Mouse (Mus musculus) heart, adult 2 months (tissue): ENCODE measurements around the gene Pim1. TPM values are rescaled to one million over a fixed set of nuclear protein-coding genes. Genes with fewer than 3 reads are reported as not detected.
"Not testable (repeated sequence)": the region's sequence is repeated elsewhere in the genome, so short reads cannot be mapped to it uniquely, and the experiment has no call there.

Source experiments
- DNase-seq, 2 experiments: peaks; one replicate each; pipeline ENCODE4 v3.0.0; 2021
- H3K27ac ChIP-seq: fragments of 200-600 bp; 2 replicates; pipeline ENCODE4 v1.8.1; 2022
- H3K27me3 ChIP-seq: fragments of 200-500 bp; 2 replicates; pipeline ENCODE4 v1.6.1; 2012; ENCODE audit warnings: mild to moderate bottlenecking, low read length, inconsistent platforms, mixed read lengths; ENCODE audit not compliant: control insufficient read depth, insufficient read depth
- H3K36me3 ChIP-seq: fragments of 200-500 bp; 2 replicates; pipeline ENCODE4 v1.6.1; 2012; ENCODE audit warnings: low read length, inconsistent platforms; ENCODE audit not compliant: control insufficient read depth, insufficient read depth
- H3K4me1 ChIP-seq: fragments of 200-500 bp; 2 replicates; pipeline ENCODE4 v1.6.1; 2011; ENCODE audit warnings: low read length; ENCODE audit not compliant: control insufficient read depth, insufficient read depth
- H3K4me3 ChIP-seq: fragments of 200-600 bp; 2 replicates; pipeline ENCODE4 v1.8.1; 2022
- H3K79me2 ChIP-seq: fragments of 200-500 bp; replicated peaks from 2 replicates; pipeline ENCODE4 v1.6.1; 2012; ENCODE audit warnings: mild to moderate bottlenecking, inconsistent platforms, low read length, moderate library complexity, mixed read lengths; ENCODE audit not compliant: control insufficient read depth, insufficient read depth
- H3K9ac ChIP-seq: fragments of 200-500 bp; 2 replicates; pipeline ENCODE4 v1.6.1; 2012; ENCODE audit warnings: low read depth, mild to moderate bottlenecking, control low read depth, inconsistent platforms, low read length, mixed read lengths
- CTCF ChIP-seq: fragments of 200-600 bp; IDR thresholded peaks from 2 replicates; pipeline ENCODE4 v1.8.1; 2022; ENCODE audit warnings: antibody characterized with exemption, mild to moderate bottlenecking, moderate library complexity
- EP300 ChIP-seq: fragments of 200-500 bp; IDR thresholded peaks from 2 replicates; pipeline ENCODE4 v1.6.1; 2011; ENCODE audit warnings: low read depth, low read length, control low read depth; ENCODE audit not compliant: insufficient read depth
- POLR2A ChIP-seq: fragments of 200-500 bp; IDR thresholded peaks from 2 replicates; pipeline ENCODE4 v1.6.1; 2011; ENCODE audit warnings: mild to moderate bottlenecking, low read depth, low read length, control low read depth; ENCODE audit not compliant: insufficient read depth
- WGBS: fragments of 180-500 bp; shearing (Covaris S2); methylation state at CpG from one replicate; pipeline ENCODE4 v1.1.7; 2018; 5-methylcytosine and 5-hydroxymethylcytosine counted together
- intact Hi-C: fragments of 180-260 bp; cut with DNase I; formaldehyde crosslinking; loops from one replicate; pipeline ENCODE4 v1.15.1; 2025
- polyA plus RNA-seq: library from polyadenylated mRNA; depleted of rRNA; stranded (reverse); fragments of >200 nt; gene quantifications from 2 replicates; pipeline ENCODE4 v1.2.3, GENCODE M21; 2012
- total RNA-seq, 2 experiments: library from RNA; stranded (reverse); gene quantifications; 2 replicates each; pipeline ENCODE4 v1.2.3; 2021

The Pim1 gene
- total and polyA plus RNA-seq, 3 experiments = 17.2 to 24.6 (median 20.5) TPM

- TF ChIP-seq EP300 (no peak), CTCF (no peak)
- whole genome bisulfite sequencing = 57% methylated on average over 3 of the region's 3 CpGs
- Histone ChIP-seq H3K36me3 (no peaks in the 10 kb centered on the region), H3K4me3 (no peak overlapping the region), H3K79me2 (no peaks in the 10 kb centered on the region), H3K27ac (no peak overlapping the region), H3K27me3 (no peaks in the 10 kb centered on the region), H3K9ac (no peak overlapping the region), H3K4me1 (peaks cover 6% of the 10 kb centered on the region)
- intact Hi-C loops = no loop called here
- DNase-seq = no peak
Measured at GRCm38 (mm10) chr17:29447323-29447722, 43.2 kb upstream of the Pim1 start.

- H3K27ac ChIP-seq = no peak overlapping the region
- H3K27me3 ChIP-seq = no peaks in the 10 kb centered on the region
- intact Hi-C loops = no loop called here
- H3K4me3 ChIP-seq = no peak overlapping the region
- no peak overlapping the region for H3K9ac ChIP-seq
- H3K4me1 ChIP-seq = peaks cover 3% of the 10 kb centered on the region
- no peaks in the 10 kb centered on the region for H3K36me3 ChIP-seq
- TF ChIP-seq POLR2A (no peak), CTCF (no peak), EP300 (no peak)
- no peak for DNase-seq
- no peaks in the 10 kb centered on the region for H3K79me2 ChIP-seq
- 78% methylated on average over 8 of the region's 8 CpGs for WGBS
Measured at GRCm38 (mm10) chr17:29448055-29448454, 42.5 kb upstream of the Pim1 start.

- intact Hi-C loops = no loop called here
- Histone ChIP-seq H3K36me3 (no peaks in the 10 kb centered on the region), H3K9ac (no peak overlapping the region), H3K4me1 (peaks cover 3% of the 10 kb centered on the region), H3K27me3 (no peaks in the 10 kb centered on the region), H3K79me2 (no peaks in the 10 kb centered on the region), H3K27ac (no peak overlapping the region), H3K4me3 (no peak overlapping the region)
- DNase-seq = no peak
- 62% methylated on average over 2 of the region's 2 CpGs for WGBS
- TF ChIP-seq EP300 = no peak
- TF ChIP-seq CTCF = no peak
- no peak for TF ChIP-seq POLR2A
Measured at GRCm38 (mm10) chr17:29448561-29448960, 42.0 kb upstream of the Pim1 start.

GRCm38 (mm10) chr17:29450899-29451840 lies 39.4 kb upstream of the Pim1 start:
- Histone ChIP-seq H3K27ac (peak overlapping the region; percentile 64), H3K9ac (0 out of 2 replicates have a peak overlapping the region, but pooled peaks have one; percentile 1), H3K27me3 (no peaks in the 10 kb centered on the region), H3K4me1 (peaks cover 2% of the 10 kb centered on the region), H3K36me3 (no peaks in the 10 kb centered on the region), H3K4me3 (no peak overlapping the region), H3K79me2 (no peaks in the 10 kb centered on the region)
- intact Hi-C loops = loop anchor here (2.0 kb wide), 1 partner anchor 16 kb away; no protein-coding TSS in a partner anchor
- 0 out of 2 replicates have a peak, but pooled peaks have one; percentile 23 for TF ChIP-seq POLR2A
- TF ChIP-seq CTCF = peak; percentile 8; the same call in 1 of the 2 replicates
- peak; percentile 37; the same call in 1 of the 2 replicates for TF ChIP-seq EP300
- 21% methylated on average over 34 of the region's 34 CpGs for WGBS
- DNase-seq = peak; percentile 51 to 54

DNA sequence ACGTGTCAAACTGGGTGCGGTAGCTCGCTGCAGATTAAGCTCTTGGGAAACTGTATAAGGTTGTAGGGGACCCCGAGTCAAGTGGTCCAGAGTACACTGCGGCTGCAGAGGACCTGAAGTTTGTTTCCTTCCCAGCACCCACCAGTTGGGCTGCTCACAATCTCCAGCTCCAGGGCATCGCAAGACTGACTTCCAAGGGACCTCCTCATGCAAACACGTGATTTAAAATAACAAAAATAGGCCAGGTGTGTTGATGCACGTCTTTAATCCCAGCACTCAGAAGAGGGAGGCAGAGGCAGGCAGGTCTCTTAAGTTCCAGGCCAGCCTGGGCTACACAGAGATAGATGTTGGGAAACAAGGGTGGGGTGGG lies 38.7 kb upstream of the Pim1 start:
- no peaks in the 10 kb centered on the region for H3K79me2 ChIP-seq
- peak overlapping the region; percentile 64; the same call in 1 of the 2 replicates for H3K27ac ChIP-seq
- TF ChIP-seq CTCF (no peak), POLR2A (no peak), EP300 (no peak)
- H3K27me3 ChIP-seq = no peaks in the 10 kb centered on the region
- peaks cover 3% of the 10 kb centered on the region for H3K4me1 ChIP-seq
- intact Hi-C loops = loop anchor here (2.0 kb wide), 1 partner anchor 17 kb away; no protein-coding TSS in a partner anchor
- no peak overlapping the region for H3K4me3 ChIP-seq
- whole genome bisulfite sequencing = 50% methylated on average over 8 of the region's 8 CpGs
- DNase-seq = no peak
- H3K9ac ChIP-seq = no peak overlapping the region
- no peaks in the 10 kb centered on the region for H3K36me3 ChIP-seq

- H3K4me1 ChIP-seq, H3K79me2 ChIP-seq, H3K4me3 ChIP-seq, H3K36me3 ChIP-seq, H3K9ac ChIP-seq, DNase-seq, H3K27me3 ChIP-seq, intact Hi-C loops, H3K27ac ChIP-seq: not testable (repeated sequence)
- WGBS = 85% methylated on average over 3 of the region's 3 CpGs
- peak; percentile 41 for TF ChIP-seq CTCF
Measured at GRCm38 (mm10) chr17:29454119-29454518, 36.4 kb upstream of the Pim1 start.
